Mouse (Mus musculus) thymus, adult 2 months (tissue): ENCODE measurements around the gene Ssna1.

Source experiments
- CTCF ChIP-seq: fragments of 200-500 bp; IDR thresholded peaks from 2 replicates; pipeline ENCODE4 v1.5.1; 2012; ENCODE audit warnings: mild to moderate bottlenecking, control low read depth, low read length, moderate library complexity, borderline replicate concordance; ENCODE audit not compliant: control insufficient read depth, poor library complexity, insufficient read depth; ENCODE audit errors: extremely low read depth
- POLR2A ChIP-seq: fragments of 200-500 bp; IDR thresholded peaks from 2 replicates; pipeline ENCODE4 v1.6.1; 2012; ENCODE audit warnings: mild to moderate bottlenecking, low read length, control low read depth, moderate library complexity; ENCODE audit not compliant: control insufficient read depth, poor library complexity, insufficient read depth; ENCODE audit errors: extremely low read depth

- TF ChIP-seq POLR2A = no peak
- no peak for TF ChIP-seq CTCF
Measured at GRCm38 (mm10) chr2:25227406-25227805, 44.8 kb downstream of the Ssna1 start.
